Mouse (Mus musculus) hindbrain, embryonic 14.5 days (tissue): ENCODE measurements around the gene Ublcp1. TPM values are rescaled to one million over a fixed set of nuclear protein-coding genes. Genes with fewer than 3 reads are reported as not detected.
A peak's percentile ranks its signal among the peaks of the same experiment; 100 is the strongest.

ENCODE experiments used
- ATAC-seq: fragments of 200-750 bp; cut with Nextera tagmentation; 2 replicates; pipeline ENCODE4 v1.8.0; 2017; ENCODE audit warnings: moderate number of reproducible peaks, mild to moderate bottlenecking, moderate TSS enrichment, moderate library complexity; ENCODE audit not compliant: low FRiP score
- DNase-seq: peaks from one replicate; pipeline ENCODE4 v3.0.0-alpha.2; 2015; ENCODE audit warnings: low spot score
- H3K27ac ChIP-seq: fragments of 300-500 bp; sonication (generic); 2 replicates; pipeline ENCODE4 v1.5.1; 2014; ENCODE audit warnings: mild to moderate bottlenecking, moderate library complexity
- H3K27me3 ChIP-seq: fragments of 300-500 bp; sonication (generic); 2 replicates; pipeline ENCODE4 v1.6.1; 2014; ENCODE audit warnings: mild to moderate bottlenecking, low read length, mixed read lengths; ENCODE audit not compliant: control insufficient read depth, insufficient read depth
- H3K36me3 ChIP-seq: fragments of 300-500 bp; sonication (generic); replicated peaks from 2 replicates; pipeline ENCODE4 v1.6.1; 2014; ENCODE audit not compliant: control insufficient read depth, insufficient read depth
- H3K4me1 ChIP-seq: fragments of 300-500 bp; sonication (generic); replicated peaks from 2 replicates; pipeline ENCODE4 v1.6.1; 2014; ENCODE audit warnings: antibody characterized with exemption, low read length, mixed read lengths; ENCODE audit not compliant: control insufficient read depth, insufficient read depth
- H3K4me2 ChIP-seq: fragments of 300-500 bp; sonication (generic); replicated peaks from 2 replicates; pipeline ENCODE4 v1.6.1; 2014; ENCODE audit warnings: mild to moderate bottlenecking, moderate library complexity
- H3K4me3 ChIP-seq: fragments of 300-500 bp; sonication (generic); replicated peaks from 2 replicates; pipeline ENCODE4 v1.5.1; 2014; ENCODE audit warnings: mild to moderate bottlenecking, low read length
- H3K9ac ChIP-seq: fragments of 300-500 bp; sonication (generic); 2 replicates; pipeline ENCODE4 v1.6.1; 2014
- H3K9me3 ChIP-seq: fragments of 300-500 bp; sonication (generic); 2 replicates; pipeline ENCODE4 v1.6.1; 2016; ENCODE audit warnings: low read length; ENCODE audit not compliant: control insufficient read depth
- WGBS: fragments of 180-500 bp; shearing (Covaris S2); extraction: QIAGEN DNeasy Blood & Tissue Kit; methylation state at CpG from one replicate; pipeline ENCODE4 v1.1.7; 2014; 5-methylcytosine and 5-hydroxymethylcytosine counted together
- polyA plus RNA-seq: library from polyadenylated mRNA; unstranded; fragments of >200 nt; fragmentation: Nextera tagmentation; extraction: Ambion mirVana; gene quantifications from 2 replicates; pipeline ENCODE4 v1.2.1, GENCODE M21; 2014

Gene Ublcp1
- polyA plus RNA-seq, 1 experiment from 2014 or later, result 62.1 TPM

DNA sequence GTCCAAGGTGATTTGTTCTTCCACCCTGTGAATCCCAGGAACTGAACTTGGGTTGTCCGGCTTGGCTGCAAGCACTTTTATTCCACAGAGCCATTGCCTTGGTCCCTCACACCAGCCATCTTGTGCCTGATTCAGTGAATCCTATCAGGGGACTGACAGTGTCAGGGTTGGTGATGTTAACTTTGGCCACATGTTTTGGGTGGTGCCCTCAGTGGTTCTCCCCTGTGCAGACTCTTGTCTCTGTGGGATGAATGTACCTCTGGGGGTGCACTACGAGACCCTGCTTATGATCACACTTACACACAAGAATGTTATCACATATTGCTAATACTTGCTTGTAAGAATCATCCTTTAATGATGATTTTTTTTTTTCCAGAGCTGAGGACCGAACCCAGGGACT lies 40.3 kb downstream of the Ublcp1 start:
- WGBS, result 92% methylated on average over 3 of the region's 3 CpGs
- H3K27ac ChIP-seq, result no peak overlapping the region
- no peak overlapping the region for H3K4me2 ChIP-seq
- ATAC-seq, result no peak
- no peak for DNase-seq
- H3K27me3 ChIP-seq, result no peaks in the 10 kb centered on the region
- no peak overlapping the region for H3K4me3 ChIP-seq
- H3K9ac ChIP-seq, result no peak overlapping the region
- H3K9me3 ChIP-seq, result no peaks in the 10 kb centered on the region
- no peaks in the 10 kb centered on the region for H3K36me3 ChIP-seq
- no peaks in the 10 kb centered on the region for H3K4me1 ChIP-seq

DNA sequence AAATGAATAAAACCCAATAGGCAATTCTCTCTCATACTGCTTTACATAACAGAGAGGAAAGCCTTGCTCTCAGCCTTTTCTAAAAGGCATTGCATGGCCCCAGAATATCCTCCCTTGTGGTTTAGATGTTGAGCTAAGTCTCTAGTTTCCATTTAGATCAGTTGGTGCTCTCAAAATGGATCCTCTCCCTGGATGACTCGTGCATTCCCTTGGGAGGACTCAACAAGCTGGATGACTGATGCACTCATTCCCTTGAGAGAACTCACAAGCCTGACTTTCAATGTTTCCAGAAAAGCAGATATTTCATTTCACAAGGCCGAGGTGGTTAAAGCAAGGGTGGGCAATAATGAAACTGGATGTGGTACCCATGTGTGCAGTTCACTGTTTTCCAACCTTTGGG lies 42.3 kb downstream of the Ublcp1 start:
- H3K36me3 ChIP-seq, result no peaks in the 10 kb centered on the region

GRCm38 (mm10) chr11:44425626-44426025 lies 44.7 kb downstream of the Ublcp1 start:
- Histone ChIP-seq H3K9ac (no peak overlapping the region), H3K27me3 (no peaks in the 10 kb centered on the region), H3K27ac (no peak overlapping the region), H3K36me3 (no peaks in the 10 kb centered on the region), H3K4me2 (no peak overlapping the region), H3K4me3 (no peak overlapping the region), H3K9me3 (no peaks in the 10 kb centered on the region), H3K4me1 (0 out of 2 replicates have a peak, but pooled peaks cover 7% of the 10 kb centered on the region)
- ATAC-seq (no peak), DNase-seq (no peak)
- WGBS, result 72% methylated on average over 6 of the region's 6 CpGs

More for the DNA sequence above, 42.3 kb downstream of the Ublcp1 start:
- no peak overlapping the region for H3K9ac ChIP-seq
- 0 out of 2 replicates have a peak, but pooled peaks cover 7% of the 10 kb centered on the region for H3K4me1 ChIP-seq
- H3K27ac ChIP-seq, result no peak overlapping the region
- H3K27me3 ChIP-seq, result no peaks in the 10 kb centered on the region
- ATAC-seq (no peak), DNase-seq (no peak)
- 77% methylated on average over 2 of the region's 2 CpGs for WGBS
- H3K4me3 ChIP-seq, result no peak overlapping the region
- no peak overlapping the region for H3K4me2 ChIP-seq
- H3K9me3 ChIP-seq, result no peaks in the 10 kb centered on the region

DNA sequence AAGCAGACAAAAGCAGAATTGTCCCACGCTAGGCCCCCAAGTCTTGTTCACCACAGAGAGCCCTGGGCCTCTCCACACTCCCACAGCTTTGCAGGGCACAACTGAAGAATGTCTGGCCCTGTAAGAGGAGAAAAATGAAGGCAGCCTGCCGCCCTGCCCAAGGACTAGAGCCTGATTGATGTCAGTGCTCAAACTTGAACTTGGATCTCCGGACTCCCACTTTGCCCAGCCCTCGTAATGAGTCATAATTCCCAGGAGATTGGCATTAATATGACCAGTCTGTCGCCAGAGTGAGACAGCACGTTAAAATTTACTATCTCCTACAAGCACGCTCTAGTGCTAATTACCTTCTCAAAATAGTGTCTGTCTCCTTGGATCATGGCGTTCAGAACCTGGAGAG lies 45.3 kb downstream of the Ublcp1 start:
- H3K4me3 ChIP-seq, result no peak overlapping the region
- no peak overlapping the region for H3K27ac ChIP-seq
- 0 out of 2 replicates have a peak, but pooled peaks cover 7% of the 10 kb centered on the region for H3K4me1 ChIP-seq
- no peaks in the 10 kb centered on the region for H3K27me3 ChIP-seq
- H3K36me3 ChIP-seq, result no peaks in the 10 kb centered on the region
- WGBS, result 82% methylated on average over 8 of the region's 8 CpGs
- ATAC-seq (no peak), DNase-seq (no peak)
- H3K4me2 ChIP-seq, result no peak overlapping the region
- no peaks in the 10 kb centered on the region for H3K9me3 ChIP-seq
- no peak overlapping the region for H3K9ac ChIP-seq

DNA sequence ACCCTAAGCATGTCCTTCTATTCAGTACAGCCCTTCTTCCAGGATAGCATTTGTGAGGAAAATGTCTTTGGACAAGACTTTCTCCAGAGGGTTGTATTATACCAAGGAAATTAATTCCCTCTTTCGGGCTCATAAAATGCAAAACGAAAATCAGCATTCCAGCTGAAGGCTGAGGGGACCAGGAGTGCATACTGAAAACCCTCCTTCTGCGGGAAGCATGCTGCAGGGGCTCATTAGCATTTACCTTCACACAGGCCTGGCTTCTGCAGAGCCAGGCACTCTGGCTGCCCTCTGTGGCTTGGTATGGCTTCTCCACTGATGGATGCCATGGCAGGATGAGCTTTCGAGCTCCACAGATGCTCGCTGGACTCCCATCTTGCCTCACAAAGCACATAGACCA lies 46.3 kb downstream of the Ublcp1 start:
- H3K27ac ChIP-seq, result peak overlapping the region; percentile 48; the same call in 1 of the 2 replicates
- no peak overlapping the region for H3K4me3 ChIP-seq
- H3K4me2 ChIP-seq, result no peak overlapping the region
- ATAC-seq (no peak), DNase-seq (no peak)
- no peaks in the 10 kb centered on the region for H3K9me3 ChIP-seq
- 56% methylated on average over 5 of the region's 5 CpGs for WGBS
- H3K9ac ChIP-seq, result no peak overlapping the region
- no peaks in the 10 kb centered on the region for H3K36me3 ChIP-seq
- H3K27me3 ChIP-seq, result no peaks in the 10 kb centered on the region
- 0 out of 2 replicates have a peak, but pooled peaks cover 7% of the 10 kb centered on the region for H3K4me1 ChIP-seq

DNA sequence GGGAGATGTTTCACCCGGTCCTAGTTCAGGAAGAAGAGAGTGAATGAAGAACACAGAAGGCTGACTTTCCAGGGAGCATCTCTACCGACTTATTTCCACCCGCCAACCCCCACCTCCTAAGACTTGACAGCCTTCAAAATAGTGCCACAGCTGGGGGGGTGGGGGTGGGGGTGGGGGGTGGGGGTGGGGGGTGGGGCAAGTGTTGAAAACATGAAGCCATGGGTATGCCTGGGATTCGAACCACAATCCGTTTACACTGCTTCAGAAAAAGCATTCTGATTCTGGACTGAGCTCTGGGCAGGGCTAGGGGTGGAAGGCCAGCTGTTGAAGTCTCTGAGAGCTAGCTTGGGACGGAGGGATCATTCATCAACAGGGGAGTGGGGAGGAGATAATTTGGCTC lies 47.0 kb downstream of the Ublcp1 start:
- ATAC-seq, result no peak
- H3K36me3 ChIP-seq, result no peaks in the 10 kb centered on the region
- H3K4me1 ChIP-seq, result 0 out of 2 replicates have a peak, but pooled peaks cover 7% of the 10 kb centered on the region
- H3K27me3 ChIP-seq, result no peaks in the 10 kb centered on the region
- no peak overlapping the region for H3K9ac ChIP-seq
- H3K4me3 ChIP-seq, result no peak overlapping the region
- no peak overlapping the region for H3K4me2 ChIP-seq
- WGBS, result 55% methylated on average over 6 of the region's 6 CpGs
- no peaks in the 10 kb centered on the region for H3K9me3 ChIP-seq
- H3K27ac ChIP-seq, result peak overlapping the region; percentile 48; the same call in 1 of the 2 replicates
- DNase-seq, result no peak

DNA sequence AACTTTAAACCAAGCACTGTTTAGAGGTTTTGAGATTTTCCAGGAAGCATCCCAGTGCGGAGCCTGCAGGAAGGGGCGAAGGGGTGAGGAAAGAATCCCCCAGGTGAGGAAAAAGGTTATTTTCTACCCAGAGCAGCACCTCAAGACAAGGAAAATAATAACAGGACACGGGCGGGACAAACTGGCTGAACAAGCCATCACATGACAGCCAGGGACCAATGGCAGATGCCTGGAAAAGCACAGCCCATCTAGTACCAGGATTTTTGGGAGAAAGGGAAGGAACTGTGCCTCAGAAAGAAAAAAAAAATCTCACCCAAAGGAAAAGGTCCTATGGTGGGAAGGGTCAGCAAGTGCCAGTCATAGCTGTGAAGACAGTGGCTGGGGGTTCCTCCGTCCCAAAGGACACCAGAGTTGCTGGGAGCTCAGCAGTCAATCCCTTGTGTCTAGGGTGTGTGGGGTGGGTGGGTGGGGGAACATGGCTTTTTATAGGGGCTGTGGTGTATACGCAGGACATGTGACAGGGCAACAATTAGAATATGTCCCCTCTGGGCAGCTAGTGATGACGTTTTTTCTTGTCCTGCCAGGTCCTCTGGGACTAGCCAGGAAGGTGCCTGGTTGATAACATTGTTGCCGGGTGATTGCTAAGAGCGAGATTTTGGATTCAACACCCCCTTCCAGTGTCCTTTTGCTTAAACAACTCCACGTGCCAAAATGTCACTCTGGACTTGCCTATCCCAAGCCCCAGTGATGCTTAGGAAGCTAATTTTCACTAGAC lies 47.8 kb downstream of the Ublcp1 start:
- 69% methylated on average over 10 of the region's 10 CpGs for WGBS
- Histone ChIP-seq H3K36me3 (no peaks in the 10 kb centered on the region), H3K9me3 (no peaks in the 10 kb centered on the region), H3K4me1 (0 out of 2 replicates have a peak, but pooled peaks cover 7% of the 10 kb centered on the region), H3K4me2 (no peak overlapping the region), H3K9ac (no peak overlapping the region), H3K27ac (no peak overlapping the region), H3K4me3 (no peak overlapping the region), H3K27me3 (no peaks in the 10 kb centered on the region)
- no peak for ATAC-seq
- DNase-seq, result no peak

DNA sequence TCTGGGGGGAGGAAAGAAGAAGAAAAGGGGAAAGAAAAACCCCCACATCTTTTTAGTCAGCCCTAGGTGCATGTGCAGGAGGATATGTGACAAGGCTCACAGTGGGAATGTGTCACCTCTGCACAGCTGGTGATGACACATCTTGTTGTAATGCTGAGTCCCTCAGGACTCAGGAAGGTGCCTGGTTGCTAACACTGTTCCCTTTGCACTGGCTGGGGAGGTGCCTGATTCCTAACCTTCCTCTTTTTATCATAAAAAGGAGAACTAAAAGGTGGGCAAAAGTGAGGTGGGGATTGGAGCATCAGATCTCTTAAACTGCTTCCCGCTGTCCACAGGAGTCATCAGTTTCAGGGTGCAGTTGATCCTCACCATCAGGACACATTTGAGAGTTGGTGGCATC lies 52.9 kb downstream of the Ublcp1 start:
- DNase-seq (no peak), ATAC-seq (no peak)
- H3K4me1 ChIP-seq, result no peaks in the 10 kb centered on the region
- no peaks in the 10 kb centered on the region for H3K36me3 ChIP-seq
- H3K9me3 ChIP-seq, result no peaks in the 10 kb centered on the region
- no peak overlapping the region for H3K4me3 ChIP-seq
- H3K27me3 ChIP-seq, result no peaks in the 10 kb centered on the region
- H3K4me2 ChIP-seq, result no peak overlapping the region
- no peak overlapping the region for H3K27ac ChIP-seq
- 69% methylated on average over 1 of the region's 1 CpGs for WGBS
- no peak overlapping the region for H3K9ac ChIP-seq

DNA sequence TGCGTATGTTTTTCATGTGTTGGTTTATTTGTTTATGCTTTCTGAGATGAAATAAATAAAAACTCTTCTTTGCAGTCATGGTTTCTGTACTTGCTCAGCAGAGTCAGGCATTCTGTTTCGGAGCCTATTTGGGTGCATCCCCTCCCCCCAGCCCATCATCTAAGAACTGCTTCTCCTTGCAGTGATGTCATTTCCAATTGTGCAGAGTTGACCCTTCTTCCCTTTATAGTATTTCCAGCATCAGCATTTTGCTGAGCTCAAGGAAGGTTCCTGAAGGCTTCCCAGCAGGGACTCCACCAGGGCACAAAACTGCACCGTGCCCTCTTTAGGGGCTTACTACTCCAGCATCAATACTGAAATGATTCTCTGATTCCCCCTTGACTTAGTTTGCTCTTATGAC lies 55.7 kb downstream of the Ublcp1 start:
- Histone ChIP-seq H3K36me3 (no peaks in the 10 kb centered on the region), H3K4me1 (no peaks in the 10 kb centered on the region), H3K27me3 (no peaks in the 10 kb centered on the region), H3K4me2 (no peak overlapping the region), H3K9ac (no peak overlapping the region), H3K9me3 (no peaks in the 10 kb centered on the region), H3K4me3 (no peak overlapping the region), H3K27ac (no peak overlapping the region)
- whole genome bisulfite sequencing, result 80% methylated on average over 3 of the region's 3 CpGs
- DNase-seq (no peak), ATAC-seq (no peak)
